Mouse (Mus musculus) forebrain, postnatal 0 days (tissue): ENCODE measurements around the gene Pdap1. TPM values are rescaled to one million over a fixed set of nuclear protein-coding genes. Genes with fewer than 3 reads are reported as not detected.
"Not testable (repeated sequence)": the region's sequence is repeated elsewhere in the genome, so short reads cannot be mapped to it uniquely, and the experiment has no call there.

Experiments used
- ATAC-seq: fragments of 200-750 bp; cut with Nextera tagmentation; 2 replicates; pipeline ENCODE4 v1.8.0; 2017; ENCODE audit warnings: mild to moderate bottlenecking, moderate library complexity
- DNase-seq: peaks from one replicate; pipeline ENCODE4 v3.0.0-alpha.2; 2015
- H3K27ac ChIP-seq: fragments of 300-500 bp; sonication (generic); 2 replicates; pipeline ENCODE4 v1.5.1; 2014; ENCODE audit warnings: low read depth, mild to moderate bottlenecking, antibody characterized with exemption, low read length, moderate library complexity, mixed read lengths
- H3K27me3 ChIP-seq: fragments of 300-500 bp; sonication (generic); 2 replicates; pipeline ENCODE4 v1.6.1; 2014; ENCODE audit warnings: mild to moderate bottlenecking, low read length, mixed read lengths; ENCODE audit not compliant: insufficient read depth
- H3K36me3 ChIP-seq: fragments of 300-500 bp; sonication (generic); 2 replicates; pipeline ENCODE4 v1.6.1; 2014; ENCODE audit warnings: mild to moderate bottlenecking, moderate library complexity; ENCODE audit not compliant: insufficient read depth
- H3K4me1 ChIP-seq: fragments of 300-500 bp; sonication (generic); 2 replicates; pipeline ENCODE4 v1.6.1; 2014; ENCODE audit warnings: antibody characterized with exemption; ENCODE audit not compliant: insufficient read depth
- H3K4me2 ChIP-seq: fragments of 300-500 bp; sonication (generic); 2 replicates; pipeline ENCODE4 v1.6.1; 2014; ENCODE audit warnings: low read depth, mild to moderate bottlenecking, moderate library complexity
- H3K4me3 ChIP-seq: fragments of 300-500 bp; sonication (generic); 2 replicates; pipeline ENCODE4 v1.5.1; 2014; ENCODE audit warnings: low read depth, low read length, mixed read lengths
- H3K9ac ChIP-seq: fragments of 300-500 bp; sonication (generic); 2 replicates; pipeline ENCODE4 v1.6.1; 2014; ENCODE audit warnings: mild to moderate bottlenecking
- H3K9me3 ChIP-seq: fragments of 300-500 bp; sonication (generic); 2 replicates; pipeline ENCODE4 v1.6.1; 2016; ENCODE audit warnings: low read length
- CTCF ChIP-seq: sonication (generic); IDR thresholded peaks from 2 replicates; pipeline ENCODE4 v1.5.1; 2016; ENCODE audit warnings: antibody characterized with exemption, control low read depth, low read depth
- WGBS: fragments of 180-500 bp; shearing (Covaris S2); extraction: QIAGEN DNeasy Blood & Tissue Kit; methylation state at CpG from one replicate; pipeline ENCODE4 v1.1.7; 2014; 5-methylcytosine and 5-hydroxymethylcytosine counted together
- polyA plus RNA-seq: library from polyadenylated mRNA; unstranded; fragments of >200 nt; fragmentation: Nextera tagmentation; extraction: Ambion mirVana; gene quantifications from 2 replicates; pipeline ENCODE4 v1.2.1, GENCODE M21; 2015
- total RNA-seq: library from RNA; depleted of rRNA; stranded (reverse); fragments of >200 nt; gene quantifications from 2 replicates; pipeline ENCODE4 v1.2.3, GENCODE M21; 2014

The Pdap1 gene
- total and polyA plus RNA-seq, 2 experiments from 2014 or later, result 66.4 to 135 TPM

DNA sequence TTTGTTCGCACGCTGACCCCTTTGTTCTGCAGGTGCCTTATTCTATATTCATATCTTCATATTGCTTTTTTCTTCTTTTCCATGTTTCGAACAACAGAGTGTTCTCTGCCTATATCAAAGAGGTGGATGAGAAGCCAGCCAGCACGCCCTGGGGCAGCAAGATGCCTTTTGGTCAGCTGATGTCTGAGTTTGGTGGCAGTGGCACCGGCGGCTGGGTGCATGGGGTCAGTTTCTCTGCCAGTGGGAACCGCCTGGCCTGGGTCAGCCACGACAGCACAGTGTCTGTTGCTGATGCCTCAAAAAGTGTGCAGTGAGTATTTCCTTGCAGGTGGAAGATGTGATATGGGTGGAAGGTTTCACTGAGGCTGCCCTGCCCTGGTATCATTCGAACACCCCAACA lies 39.1 kb downstream of the Pdap1 start:
- no peaks in the 10 kb centered on the region for H3K9me3 ChIP-seq
- no peak overlapping the region for H3K9ac ChIP-seq
- 97% methylated on average over 9 of the region's 9 CpGs for WGBS
- no peak for TF ChIP-seq CTCF
- H3K4me2 ChIP-seq, result no peak overlapping the region
- DNase-seq (no peak), ATAC-seq (no peak)
- no peaks in the 10 kb centered on the region for H3K4me1 ChIP-seq
- H3K4me3 ChIP-seq, result no peak overlapping the region
- no peak overlapping the region for H3K27ac ChIP-seq
- no peaks in the 10 kb centered on the region for H3K27me3 ChIP-seq
- H3K36me3 ChIP-seq, result peaks cover 92% of the 10 kb centered on the region

DNA sequence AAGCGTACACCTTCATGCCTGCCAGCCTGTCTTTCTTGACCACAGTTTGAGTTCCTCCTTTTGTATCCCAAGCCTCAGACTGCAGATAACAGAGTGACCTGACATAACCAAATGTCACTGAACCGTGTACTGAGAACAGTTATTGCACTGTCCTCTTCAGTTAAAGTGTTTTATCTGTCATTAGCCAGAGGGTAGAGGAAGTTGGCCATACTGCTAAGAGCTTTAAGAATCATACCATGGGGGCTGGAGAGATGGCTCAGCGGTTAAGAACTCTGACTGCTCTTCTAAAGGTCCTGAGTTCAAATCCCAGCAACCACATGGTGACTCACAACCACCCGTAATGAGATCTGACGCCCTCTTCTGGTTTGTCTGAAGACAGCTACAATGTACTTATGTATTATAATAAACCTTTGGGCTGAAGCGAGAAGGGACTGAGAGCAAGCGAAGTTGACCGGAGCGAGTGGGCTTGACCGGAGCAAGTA lies 41.7 kb downstream of the Pdap1 start:
- Histone ChIP-seq H3K27ac (no peak overlapping the region), H3K4me2 (no peak overlapping the region), H3K4me1 (no peaks in the 10 kb centered on the region), H3K36me3 (peaks cover 89% of the 10 kb centered on the region), H3K9ac (no peak overlapping the region), H3K4me3 (no peak overlapping the region), H3K27me3 (no peaks in the 10 kb centered on the region), H3K9me3 (no peaks in the 10 kb centered on the region)
- DNase-seq, result no peak
- WGBS, result 95% methylated on average over 10 of the region's 10 CpGs
- no peak for TF ChIP-seq CTCF
- no peak for ATAC-seq

DNA sequence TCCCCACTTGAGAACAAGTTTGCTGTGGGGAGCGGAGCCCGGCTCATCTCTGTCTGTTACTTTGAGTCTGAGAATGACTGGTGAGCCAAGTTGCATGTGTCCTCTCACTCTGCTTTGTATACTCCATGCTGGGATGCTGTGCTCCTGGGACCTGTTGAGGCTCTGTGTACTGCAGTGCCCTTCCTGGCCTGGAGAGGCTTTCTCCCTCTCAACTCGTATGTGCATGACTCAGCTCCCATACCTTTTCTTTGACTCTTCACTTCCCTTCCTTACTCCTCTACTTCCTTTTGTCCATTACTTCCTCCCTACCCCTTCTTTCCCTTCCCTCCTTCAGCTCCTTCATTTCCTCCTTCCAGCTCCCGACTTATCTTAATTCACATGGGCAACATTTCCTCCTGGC lies 43.8 kb downstream of the Pdap1 start:
- Histone ChIP-seq H3K9me3 (no peaks in the 10 kb centered on the region), H3K36me3 (peaks cover 87% of the 10 kb centered on the region), H3K4me3 (no peak overlapping the region), H3K27ac (no peak overlapping the region), H3K4me1 (no peaks in the 10 kb centered on the region), H3K27me3 (no peaks in the 10 kb centered on the region), H3K4me2 (no peak overlapping the region), H3K9ac (no peak overlapping the region)
- DNase-seq (no peak), ATAC-seq (no peak)
- TF ChIP-seq CTCF, result no peak
- WGBS, result 91% methylated on average over 4 of the region's 4 CpGs

DNA sequence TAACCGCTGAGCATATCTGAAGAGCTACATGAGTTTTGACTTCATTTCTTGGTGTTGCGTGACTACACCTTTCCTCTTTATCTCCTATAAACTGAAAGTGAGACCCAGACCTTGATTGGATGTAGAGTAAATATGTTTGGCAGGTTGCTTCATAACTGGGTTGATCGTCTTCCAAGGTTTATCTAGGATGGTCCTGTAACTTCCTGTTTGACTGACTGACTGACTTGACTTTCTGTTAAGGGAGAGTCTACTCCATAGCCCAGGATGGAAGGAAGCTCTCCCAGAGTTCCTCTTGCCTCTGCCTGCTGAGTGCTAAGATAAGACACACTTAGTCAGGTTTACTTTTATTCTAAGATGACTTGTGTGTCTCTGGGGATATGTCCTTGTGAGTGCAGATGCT lies 50.2 kb downstream of the Pdap1 start:
- ATAC-seq (no peak), DNase-seq (no peak)
- H3K4me1 ChIP-seq, result peaks cover 2% of the 10 kb centered on the region; the same call in 1 of the 2 replicates
- H3K4me3 ChIP-seq, result no peak overlapping the region
- TF ChIP-seq CTCF, result no peak
- peaks cover 39% of the 10 kb centered on the region for H3K36me3 ChIP-seq
- no peaks in the 10 kb centered on the region for H3K9me3 ChIP-seq
- no peak overlapping the region for H3K27ac ChIP-seq
- H3K27me3 ChIP-seq, result no peaks in the 10 kb centered on the region
- H3K4me2 ChIP-seq, result no peak overlapping the region
- H3K9ac ChIP-seq, result no peak overlapping the region
- 95% methylated on average over 3 of the region's 3 CpGs for WGBS

DNA sequence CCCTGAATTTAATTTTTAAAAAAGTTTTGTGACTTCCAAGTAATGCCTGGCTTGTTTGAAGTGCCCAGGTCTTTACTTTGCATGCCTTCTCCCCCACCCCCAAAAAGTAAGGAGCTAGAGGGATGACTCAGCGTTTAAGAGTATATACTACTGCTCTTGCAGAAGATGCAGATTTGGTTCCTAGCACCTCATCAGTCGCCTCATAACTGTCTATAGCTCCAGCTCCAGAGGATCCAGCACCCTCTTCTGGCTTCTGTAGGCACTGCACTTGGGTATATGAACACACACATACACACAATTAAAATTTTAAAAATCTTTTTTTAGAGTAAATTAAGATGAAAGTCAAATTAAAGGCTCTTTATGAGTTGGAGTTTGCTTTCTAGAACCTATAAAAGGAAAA lies 51.9 kb downstream of the Pdap1 start:
- Histone ChIP-seq H3K36me3 (peaks cover 24% of the 10 kb centered on the region), H3K4me1 (peaks cover 7% of the 10 kb centered on the region; the same call in 1 of the 2 replicates), H3K9me3 (no peaks in the 10 kb centered on the region), H3K9ac (no peak overlapping the region), H3K4me3 (no peak overlapping the region), H3K27me3 (no peaks in the 10 kb centered on the region), H3K4me2 (no peak overlapping the region), H3K27ac (no peak overlapping the region)
- 88% methylated on average over 2 of the region's 2 CpGs for WGBS
- TF ChIP-seq CTCF, result no peak
- ATAC-seq, result no peak
- DNase-seq, result no peak

DNA sequence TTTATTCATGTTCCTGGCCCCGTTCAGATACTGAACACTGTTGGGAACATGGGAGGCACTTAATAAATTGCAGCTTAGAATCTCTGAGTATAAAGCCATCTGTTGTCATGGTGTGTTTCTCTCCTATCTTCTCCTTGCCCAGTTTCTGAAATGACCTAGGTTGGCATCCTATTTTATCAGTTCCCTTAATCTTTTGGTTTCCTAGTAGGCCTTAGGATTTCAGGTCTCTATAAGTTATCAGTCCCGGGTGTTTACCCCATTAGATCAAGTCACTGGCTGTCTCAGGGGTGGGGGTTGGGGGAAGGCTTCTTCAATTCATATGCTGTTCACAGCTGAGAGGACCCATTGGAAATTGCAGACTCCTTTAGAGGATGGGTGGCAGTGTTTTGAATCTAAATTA lies 55.2 kb downstream of the Pdap1 start:
- H3K36me3 ChIP-seq, result 0 out of 2 replicates have a peak, but pooled peaks cover 2% of the 10 kb centered on the region
- H3K9ac ChIP-seq, result peak overlapping the region; percentile 93
- H3K4me3 ChIP-seq, result peak overlapping the region; percentile 87
- H3K27me3 ChIP-seq, result no peaks in the 10 kb centered on the region
- ATAC-seq, result no peak
- no peak for TF ChIP-seq CTCF
- DNase-seq, result no peak
- WGBS, result 65% methylated on average over 2 of the region's 2 CpGs
- peaks cover 7% of the 10 kb centered on the region; the same call in 1 of the 2 replicates for H3K4me1 ChIP-seq
- no peaks in the 10 kb centered on the region for H3K9me3 ChIP-seq
- no peak overlapping the region for H3K27ac ChIP-seq
- H3K4me2 ChIP-seq, result peak overlapping the region; percentile 85

DNA sequence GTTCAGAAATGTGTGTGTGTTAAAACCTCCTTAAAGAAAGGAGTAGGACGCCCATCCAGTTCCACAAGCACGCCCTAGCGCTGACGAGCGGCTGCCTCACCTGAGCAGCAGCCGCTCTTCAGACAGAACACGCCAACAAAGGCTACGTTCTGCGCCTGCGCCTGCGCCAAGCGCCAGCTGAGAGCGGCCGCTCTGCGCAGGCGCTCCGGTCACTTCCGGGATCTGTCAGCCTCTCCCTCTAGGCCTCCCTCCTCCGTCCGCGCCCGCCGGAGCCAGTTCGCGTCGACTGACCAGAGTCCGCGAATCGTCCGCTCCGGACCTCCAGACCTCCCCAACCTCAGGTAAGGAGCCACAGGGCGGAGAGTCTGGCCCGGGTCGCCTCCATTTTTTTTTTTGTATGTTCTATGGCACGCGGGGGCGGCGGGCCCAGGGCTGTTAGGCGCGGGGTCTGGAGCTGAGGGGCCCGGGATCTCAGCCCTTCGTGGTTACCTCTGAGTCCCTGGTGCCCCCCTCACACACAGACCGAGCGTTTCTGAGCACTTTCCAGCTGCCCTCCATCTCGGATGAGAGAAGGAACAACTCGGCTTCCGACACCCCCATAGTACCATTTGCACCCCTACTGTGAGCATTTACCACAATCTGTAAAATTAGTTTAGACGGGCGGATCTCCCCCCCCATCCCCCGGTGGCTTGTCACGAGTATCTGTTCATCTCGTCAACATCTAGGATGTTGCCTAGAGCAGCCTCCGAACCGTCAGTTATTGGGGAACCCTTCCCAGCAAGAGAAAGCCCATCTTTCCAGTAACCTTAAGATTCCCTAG lies 56.2 kb downstream of the Pdap1 start, which contains the start of the genes Arpc1a and Kpna7:
Arpc1a (plus strand) TSS at position 199 of the 820 bp plus-strand sequence.
Kpna7 (minus strand) TSS at position 399 of the 820 bp plus-strand sequence.
- H3K27ac ChIP-seq, result peak within 1 kb of the TSS; percentile 85
- no peaks in the 10 kb centered on the region for H3K9me3 ChIP-seq
- peak; percentile 98 for ATAC-seq
- 1% methylated on average over 49 of the region's 54 CpGs for WGBS
- H3K9ac ChIP-seq, result peak within 1 kb of the TSS; percentile 93
- H3K4me1 ChIP-seq, result peaks cover 7% of the 10 kb centered on the region; the same call in 1 of the 2 replicates
- no peak for TF ChIP-seq CTCF
- DNase-seq, result peak; percentile 98
- peak within 1 kb of the TSS; percentile 87 for H3K4me3 ChIP-seq
- H3K36me3 ChIP-seq, result no peaks in the 10 kb centered on the region
- H3K27me3 ChIP-seq, result no peaks in the 10 kb centered on the region
- H3K4me2 ChIP-seq, result peak within 1 kb of the TSS; percentile 85

DNA sequence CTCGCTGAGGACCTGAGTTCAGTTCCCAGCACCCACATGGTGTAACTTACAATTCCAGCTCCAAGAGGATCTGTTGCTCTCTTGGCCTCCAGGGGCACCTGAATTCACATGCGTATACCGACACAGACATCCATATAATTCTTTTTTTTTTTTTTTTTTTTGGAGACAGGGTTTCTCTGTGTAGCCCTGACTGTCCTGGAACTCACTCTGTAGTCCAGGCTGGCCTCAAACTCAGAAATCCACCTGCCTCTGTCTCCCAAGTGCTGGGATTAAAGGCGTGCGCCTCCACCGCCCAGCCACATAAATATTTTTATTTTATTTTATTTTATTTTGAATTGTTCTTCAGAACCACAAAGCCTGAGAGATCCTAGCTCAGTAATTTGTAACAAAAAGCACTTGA lies 56.8 kb downstream of the Pdap1 start:
- peak; percentile 13 for ATAC-seq
- WGBS, result 54% methylated on average over 6 of the region's 6 CpGs
- H3K36me3 ChIP-seq, result not testable (repeated sequence)

More for the DNA sequence above, 56.8 kb downstream of the Pdap1 start:
- not testable (repeated sequence) for H3K9me3 ChIP-seq, H3K4me1 ChIP-seq, DNase-seq, H3K27me3 ChIP-seq
- peak overlapping the region; percentile 93 for H3K9ac ChIP-seq
- peak overlapping the region; percentile 85 for H3K4me2 ChIP-seq
- H3K4me3 ChIP-seq, result peak overlapping the region; percentile 87
- peak overlapping the region; percentile 85 for H3K27ac ChIP-seq
